Mouse (Mus musculus) stomach, postnatal 0 days (tissue): ENCODE measurements around the gene Uvrag. TPM values are rescaled to one million over a fixed set of nuclear protein-coding genes. Genes with fewer than 3 reads are reported as not detected.
A peak's percentile ranks its signal among the peaks of the same experiment; 100 is the strongest.

Source experiments
- ATAC-seq: fragments of 200-750 bp; cut with Nextera tagmentation; 2 replicates; pipeline ENCODE4 v1.8.0; 2017; ENCODE audit not compliant: low FRiP score, low TSS enrichment
- DNase-seq: peaks from one replicate; pipeline ENCODE4 v3.0.0-alpha.2; 2016; ENCODE audit warnings: low spot score
- H3K27ac ChIP-seq: fragments of 300-500 bp; sonication (generic); replicated peaks from 2 replicates; pipeline ENCODE4 v1.5.1; 2014; ENCODE audit warnings: mild to moderate bottlenecking, control low read depth
- H3K27me3 ChIP-seq: fragments of 300-500 bp; sonication (generic); 2 replicates; pipeline ENCODE4 v1.6.1; 2014; ENCODE audit warnings: low read length; ENCODE audit not compliant: control insufficient read depth, insufficient read depth
- H3K36me3 ChIP-seq: fragments of 300-500 bp; sonication (generic); 2 replicates; pipeline ENCODE4 v1.6.1; 2014; ENCODE audit warnings: low read length, mixed read lengths; ENCODE audit not compliant: control insufficient read depth, insufficient read depth
- H3K4me1 ChIP-seq: fragments of 300-500 bp; sonication (generic); replicated peaks from 2 replicates; pipeline ENCODE4 v1.6.1; 2014; ENCODE audit warnings: antibody characterized with exemption; ENCODE audit not compliant: control insufficient read depth, insufficient read depth
- H3K4me2 ChIP-seq: fragments of 300-500 bp; sonication (generic); replicated peaks from 2 replicates; pipeline ENCODE4 v1.6.1; 2014; ENCODE audit warnings: low read depth, mild to moderate bottlenecking, control low read depth, moderate library complexity
- H3K4me3 ChIP-seq: fragments of 300-500 bp; sonication (generic); 2 replicates; pipeline ENCODE4 v1.5.1; 2014; ENCODE audit warnings: low read depth, low read length, control low read depth
- H3K9ac ChIP-seq: fragments of 300-500 bp; sonication (generic); 2 replicates; pipeline ENCODE4 v1.6.1; 2014; ENCODE audit warnings: mild to moderate bottlenecking, low read length, control low read depth, mixed read lengths
- H3K9me3 ChIP-seq: fragments of 300-500 bp; sonication (generic); 2 replicates; pipeline ENCODE4 v1.6.1; 2016; ENCODE audit warnings: low read length; ENCODE audit not compliant: control insufficient read depth
- CTCF ChIP-seq: IDR thresholded peaks from 2 replicates; pipeline ENCODE4 v1.5.1; 2016; ENCODE audit warnings: antibody characterized with exemption, low read depth, mild to moderate bottlenecking, moderate library complexity
- EP300 ChIP-seq: optimal IDR thresholded peaks from 2 replicates; pipeline ENCODE3; 2016; ENCODE audit warnings: antibody characterized with exemption
- WGBS: fragments of 180-500 bp; shearing (Covaris S2); extraction: QIAGEN DNeasy Blood & Tissue Kit; methylation state at CpG from one replicate; pipeline ENCODE4 v1.1.7; 2014; 5-methylcytosine and 5-hydroxymethylcytosine counted together
- polyA plus RNA-seq: library from polyadenylated mRNA; unstranded; fragments of >200 nt; fragmentation: Nextera tagmentation; extraction: Ambion mirVana; gene quantifications from 2 replicates; pipeline ENCODE4 v1.2.1, GENCODE M21; 2015

Gene Uvrag
- polyA plus RNA-seq, 1 experiment from 2014 or later, result 9.8 TPM

DNA sequence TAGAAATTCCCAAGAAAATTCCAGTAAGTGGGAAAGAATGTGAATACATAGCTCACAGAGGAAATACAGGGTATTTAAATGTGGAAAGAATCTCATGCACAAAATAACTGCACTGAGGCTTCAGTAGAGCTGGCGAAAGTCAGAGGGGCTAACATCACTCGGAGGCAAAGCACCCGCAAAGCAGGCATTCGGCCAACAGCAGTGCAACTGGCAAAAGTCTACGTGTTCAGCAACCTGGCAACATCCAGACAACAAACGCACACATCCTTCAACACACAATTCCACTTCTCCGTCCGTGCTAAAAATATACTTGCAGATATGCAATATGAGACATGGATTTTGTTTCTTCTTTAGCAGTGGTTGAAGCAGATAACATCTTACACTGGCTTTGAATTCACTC lies 14.9 kb downstream of the Uvrag start:
- no peak for ATAC-seq
- no peak overlapping the region for H3K4me3 ChIP-seq

DNA sequence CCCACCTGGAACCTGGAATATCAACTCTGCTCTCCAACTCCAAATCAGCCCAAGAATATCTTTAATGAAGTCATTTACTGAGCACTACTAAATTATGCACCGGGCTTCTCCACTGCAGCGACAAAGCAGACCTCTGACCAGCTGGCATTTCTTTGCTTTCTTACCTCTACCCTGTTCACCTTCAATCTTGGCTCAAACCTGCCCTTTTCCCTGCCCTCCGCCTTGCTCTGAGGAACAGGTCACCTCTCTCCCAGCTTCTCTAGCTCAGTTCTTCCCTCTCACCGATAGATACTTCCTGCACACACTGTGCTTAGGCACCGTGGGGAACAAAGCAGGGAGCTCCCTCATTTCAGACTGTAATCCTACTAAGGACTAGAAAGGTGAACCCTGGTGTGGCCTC lies 18.3 kb downstream of the Uvrag start:
- Histone ChIP-seq H3K4me2 (no peak overlapping the region), H3K4me1 (0 out of 2 replicates have a peak, but pooled peaks cover 3% of the 10 kb centered on the region), H3K27ac (no peak overlapping the region), H3K4me3 (no peak overlapping the region), H3K36me3 (no peaks in the 10 kb centered on the region), H3K27me3 (no peaks in the 10 kb centered on the region), H3K9me3 (no peaks in the 10 kb centered on the region), H3K9ac (no peak overlapping the region)
- ATAC-seq (no peak), DNase-seq (no peak)
- WGBS, result 68% methylated on average over 5 of the region's 5 CpGs
- TF ChIP-seq EP300, result no peak
- TF ChIP-seq CTCF, result no peak

More for the DNA sequence above, 14.9 kb downstream of the Uvrag start:
- Histone ChIP-seq H3K36me3 (no peaks in the 10 kb centered on the region), H3K27ac (0 out of 2 replicates have a peak overlapping the region, but pooled peaks have one; percentile 9), H3K4me2 (no peak overlapping the region), H3K27me3 (no peaks in the 10 kb centered on the region), H3K9ac (no peak overlapping the region), H3K4me1 (0 out of 2 replicates have a peak, but pooled peaks cover 9% of the 10 kb centered on the region), H3K9me3 (no peaks in the 10 kb centered on the region)
- TF ChIP-seq CTCF (no peak), EP300 (no peak)
- no peak for DNase-seq
- 52% methylated on average over 8 of the region's 8 CpGs for WGBS

DNA sequence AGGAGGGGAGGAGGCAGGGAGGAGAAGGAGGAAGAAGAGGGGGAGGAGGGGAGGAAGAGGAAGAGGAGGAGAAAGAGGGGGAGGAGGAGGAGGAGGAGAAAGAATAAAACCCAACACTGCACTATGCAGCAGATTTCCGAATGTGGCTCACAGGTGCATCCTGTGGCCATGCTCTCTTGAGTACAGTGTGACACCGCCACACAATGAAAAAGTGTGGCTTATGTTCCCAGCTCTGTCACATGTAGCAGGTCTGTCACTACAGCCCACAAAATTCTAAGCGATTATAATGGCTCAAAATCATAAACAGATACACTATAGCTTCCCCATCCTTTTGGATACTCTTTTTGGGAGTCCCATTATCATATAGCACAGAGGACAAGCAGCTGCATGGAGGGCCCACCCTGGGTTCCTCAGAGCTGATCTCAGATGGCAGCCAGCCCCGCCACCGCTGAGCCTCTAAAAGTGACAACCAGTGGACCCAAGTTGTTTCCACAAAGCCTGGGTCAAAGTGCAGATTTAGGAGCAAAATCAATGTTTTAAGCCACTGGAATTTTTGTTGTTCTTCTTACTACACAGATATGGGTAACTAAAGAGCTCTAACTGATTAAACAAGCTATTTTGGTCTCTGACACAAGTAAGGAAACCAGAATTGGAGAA lies 19.9 kb downstream of the Uvrag start:
- H3K36me3 ChIP-seq, result no peaks in the 10 kb centered on the region
- no peaks in the 10 kb centered on the region for H3K9me3 ChIP-seq
- H3K27ac ChIP-seq, result no peak overlapping the region
- H3K27me3 ChIP-seq, result no peaks in the 10 kb centered on the region
- no peak overlapping the region for H3K9ac ChIP-seq
- no peak for TF ChIP-seq CTCF
- no peak for TF ChIP-seq EP300
- no peaks in the 10 kb centered on the region for H3K4me1 ChIP-seq
- ATAC-seq, result no peak
- no peak overlapping the region for H3K4me3 ChIP-seq
- no peak for DNase-seq
- 83% methylated on average over 5 of the region's 5 CpGs for WGBS
- no peak overlapping the region for H3K4me2 ChIP-seq

- ATAC-seq (no peak), DNase-seq (no peak)
- H3K36me3 ChIP-seq, result no peaks in the 10 kb centered on the region
- H3K27ac ChIP-seq, result no peak overlapping the region
- H3K9me3 ChIP-seq, result no peaks in the 10 kb centered on the region
- H3K27me3 ChIP-seq, result no peaks in the 10 kb centered on the region
- H3K4me3 ChIP-seq, result no peak overlapping the region
- 68% methylated on average over 4 of the region's 4 CpGs for WGBS
- no peaks in the 10 kb centered on the region for H3K4me1 ChIP-seq
- no peak overlapping the region for H3K4me2 ChIP-seq
- no peak overlapping the region for H3K9ac ChIP-seq
- no peak for TF ChIP-seq EP300
- TF ChIP-seq CTCF, result no peak
Observed at GRCm38 (mm10) chr7:99120082-99120481, 20.9 kb downstream of the Uvrag start.

DNA sequence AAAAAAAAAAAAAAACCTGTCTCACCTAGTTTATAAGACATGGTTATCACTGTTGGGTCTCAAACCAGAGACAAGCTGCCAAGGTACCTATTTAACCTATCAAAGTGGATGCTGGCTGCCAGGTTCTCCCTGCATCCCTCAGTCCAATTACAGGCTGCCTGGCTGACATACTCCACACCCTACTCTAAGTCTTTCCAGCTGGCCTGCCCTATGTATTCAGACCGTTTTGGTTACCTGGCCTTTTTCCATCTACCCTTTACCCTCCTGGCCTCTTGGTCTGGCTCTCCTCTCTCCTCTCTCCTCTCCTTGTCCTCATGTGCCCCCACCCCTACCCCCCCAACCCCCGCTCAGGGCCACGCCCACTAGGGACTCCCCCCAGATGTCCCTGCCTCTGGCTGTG lies 24.2 kb downstream of the Uvrag start:
- WGBS, result 61% methylated on average over 3 of the region's 3 CpGs
- ATAC-seq, result no peak
- H3K36me3 ChIP-seq, result no peaks in the 10 kb centered on the region

GRCm38 (mm10) chr7:99114006-99114726 lies 26.8 kb downstream of the Uvrag start:
- no peak; the same call in 1 of the 2 replicates for ATAC-seq
- no peak overlapping the region for H3K9ac ChIP-seq
- H3K27ac ChIP-seq, result no peak overlapping the region

More for the DNA sequence above, 24.2 kb downstream of the Uvrag start:
- H3K4me3 ChIP-seq, result no peak overlapping the region
- no peaks in the 10 kb centered on the region for H3K27me3 ChIP-seq
- no peak for TF ChIP-seq EP300
- TF ChIP-seq CTCF, result no peak
- H3K4me1 ChIP-seq, result no peaks in the 10 kb centered on the region
- no peak overlapping the region for H3K27ac ChIP-seq
- H3K9me3 ChIP-seq, result no peaks in the 10 kb centered on the region
- H3K9ac ChIP-seq, result no peak overlapping the region
- no peak overlapping the region for H3K4me2 ChIP-seq
- DNase-seq, result no peak

More at GRCm38 (mm10) chr7:99114006-99114726, 26.8 kb downstream of the Uvrag start:
- 81% methylated on average over 16 of the region's 16 CpGs for WGBS
- H3K4me1 ChIP-seq, result no peaks in the 10 kb centered on the region
- no peak overlapping the region for H3K4me2 ChIP-seq
- H3K36me3 ChIP-seq, result no peaks in the 10 kb centered on the region
- H3K4me3 ChIP-seq, result no peak overlapping the region
- no peak for TF ChIP-seq CTCF
- TF ChIP-seq EP300, result no peak
- H3K27me3 ChIP-seq, result no peaks in the 10 kb centered on the region
- no peaks in the 10 kb centered on the region for H3K9me3 ChIP-seq
- peak; percentile 39 for DNase-seq
